Mouse (Mus musculus) heart, postnatal 0 days (tissue): ENCODE measurements around the gene S100a16.

ENCODE experiments used
- CTCF ChIP-seq: IDR thresholded peaks from 2 replicates; pipeline ENCODE4 v1.5.1; 2016; ENCODE audit warnings: antibody characterized with exemption, control low read depth, low read depth
- EP300 ChIP-seq: IDR thresholded peaks from 2 replicates; pipeline ENCODE4 v1.6.1; 2016; ENCODE audit warnings: antibody characterized with exemption, low read depth

DNA sequence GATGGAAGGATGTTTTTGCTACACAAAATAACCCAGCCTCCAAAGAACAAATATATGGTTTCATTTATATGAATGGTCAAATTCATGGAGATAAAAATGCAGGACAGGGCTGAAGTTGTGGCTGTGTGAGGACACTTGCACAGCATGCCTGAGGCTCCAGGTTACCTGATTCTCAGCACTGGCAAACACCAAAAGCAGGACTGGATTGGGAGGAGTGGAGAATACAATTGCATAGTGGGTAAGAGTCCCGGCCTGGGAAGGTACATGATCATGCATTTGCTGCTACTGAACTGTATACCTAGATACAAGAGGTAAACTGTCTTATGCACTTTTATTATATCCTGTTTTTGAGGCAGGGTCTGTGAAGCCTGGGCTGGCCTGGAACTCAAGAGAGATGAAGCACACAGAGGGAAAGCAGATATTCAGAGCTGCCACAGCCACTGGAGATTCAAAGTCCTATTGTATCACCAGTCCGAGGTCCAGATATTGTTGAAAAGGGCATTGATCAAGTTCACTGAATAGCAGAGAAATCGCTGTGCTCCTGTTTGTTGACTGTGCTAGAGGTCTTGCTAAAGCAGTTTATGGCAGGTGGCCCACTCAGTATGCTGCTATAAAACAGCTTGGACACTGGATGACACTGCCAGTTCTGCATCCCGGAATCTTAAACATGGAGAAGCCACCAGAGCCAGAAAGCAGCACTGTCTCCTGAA, 43.1 kb upstream of the S100a16 start:
- no peak for TF ChIP-seq CTCF
- TF ChIP-seq EP300, result no peak
